Mouse (Mus musculus) kidney, adult 2 months (tissue): ENCODE data around the gene Cnpy1.

Source experiments
- CTCF ChIP-seq: fragments of 200-500 bp; conservative IDR thresholded peaks from 2 replicates; pipeline ENCODE4 v1.5.1; 2011; ENCODE audit warnings: low read depth, mild to moderate bottlenecking, control low read depth, low read length, moderate library complexity, mixed read lengths; ENCODE audit not compliant: insufficient read depth, insufficient read length
- POLR2A ChIP-seq: fragments of 200-500 bp; IDR thresholded peaks from one replicate; pipeline ENCODE4 v1.6.1; 2011; ENCODE audit warnings: low read depth, low read length, control low read depth

DNA sequence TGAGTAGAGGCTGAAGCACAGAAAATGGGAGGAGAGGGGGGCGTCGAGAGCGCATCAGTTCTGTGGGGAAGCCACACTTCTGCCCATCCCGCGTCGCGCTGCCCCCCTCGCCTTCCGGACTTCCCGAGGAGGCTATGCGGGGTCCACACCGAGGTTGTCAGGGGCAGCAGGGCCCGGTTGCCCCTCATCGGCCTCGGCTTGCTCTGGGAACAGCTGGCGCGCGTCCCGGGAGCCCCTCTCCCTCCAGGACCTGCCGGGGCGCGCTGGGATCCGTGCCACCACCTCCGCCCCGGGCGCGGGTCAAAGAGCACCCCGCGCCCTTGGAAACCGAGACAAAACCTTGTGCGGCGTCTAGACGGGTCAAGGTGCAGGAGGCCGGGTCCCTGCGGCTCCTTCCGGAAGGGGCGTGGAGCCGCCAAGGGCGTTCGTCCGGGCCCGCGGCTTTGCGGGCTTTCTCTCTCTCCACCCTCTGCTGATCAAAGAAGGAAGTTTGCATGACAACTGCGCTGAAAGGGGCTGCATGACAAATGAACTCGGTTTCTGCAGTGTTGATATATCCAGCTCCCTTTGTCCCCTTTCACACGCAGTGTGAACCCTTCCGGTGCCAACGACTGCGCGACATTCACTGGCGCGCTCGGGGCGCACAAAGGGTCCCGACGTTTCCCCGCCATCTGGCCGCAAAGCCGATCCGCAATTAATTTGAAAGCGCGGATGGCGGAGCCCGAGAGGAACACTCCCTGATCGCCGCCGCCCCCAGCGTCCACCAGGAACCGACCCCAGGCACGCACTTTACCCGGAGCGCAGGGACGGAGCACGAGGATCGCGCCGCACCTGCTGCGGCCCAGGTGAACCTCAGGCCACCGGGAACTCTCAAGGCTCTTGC is 35.8 kb downstream of the Cnpy1 start:
- TF ChIP-seq POLR2A (no peak), CTCF (no peak)
